Mouse (Mus musculus) hindbrain, embryonic 10.5 days (tissue): ENCODE measurements at regions not wholly inside any gene's neighbourhood (a gene's known extent, or its start where the extent isn't known, plus 50 kb on each side); places are given as distances from the start of the nearest gene placed in this dataset.

ENCODE experiments used
- DNase-seq: peaks from one replicate; pipeline ENCODE4 v3.0.0-alpha.2; 2017; ENCODE audit warnings: low spot score
- H3K27ac ChIP-seq: fragments of 300-500 bp; sonication (generic); 2 replicates; pipeline ENCODE4 v1.5.1; 2016; ENCODE audit warnings: mild to moderate bottlenecking, moderate library complexity
- H3K27me3 ChIP-seq: fragments of 300-500 bp; sonication (generic); 2 replicates; pipeline ENCODE4 v1.6.1; 2016; ENCODE audit warnings: mild to moderate bottlenecking; ENCODE audit not compliant: poor library complexity, insufficient read depth, severe bottlenecking
- H3K36me3 ChIP-seq: fragments of 300-500 bp; sonication (generic); 2 replicates; pipeline ENCODE4 v1.6.1; 2016; ENCODE audit warnings: mild to moderate bottlenecking, moderate library complexity
- H3K4me1 ChIP-seq: fragments of 300-500 bp; sonication (generic); replicated peaks from 2 replicates; pipeline ENCODE4 v1.6.1; 2016; ENCODE audit warnings: mild to moderate bottlenecking
- H3K4me3 ChIP-seq: fragments of 300-500 bp; sonication (generic); 2 replicates; pipeline ENCODE4 v1.5.1; 2016; ENCODE audit warnings: mild to moderate bottlenecking, moderate library complexity
- H3K9me3 ChIP-seq: fragments of 300-500 bp; sonication (generic); 2 replicates; pipeline ENCODE4 v1.6.1; 2016; ENCODE audit warnings: mild to moderate bottlenecking, moderate library complexity
- WGBS: fragments of 180-500 bp; shearing (Covaris S2); methylation state at CpG from one replicate; pipeline ENCODE4 v1.1.7; 2016; 5-methylcytosine and 5-hydroxymethylcytosine counted together

DNA sequence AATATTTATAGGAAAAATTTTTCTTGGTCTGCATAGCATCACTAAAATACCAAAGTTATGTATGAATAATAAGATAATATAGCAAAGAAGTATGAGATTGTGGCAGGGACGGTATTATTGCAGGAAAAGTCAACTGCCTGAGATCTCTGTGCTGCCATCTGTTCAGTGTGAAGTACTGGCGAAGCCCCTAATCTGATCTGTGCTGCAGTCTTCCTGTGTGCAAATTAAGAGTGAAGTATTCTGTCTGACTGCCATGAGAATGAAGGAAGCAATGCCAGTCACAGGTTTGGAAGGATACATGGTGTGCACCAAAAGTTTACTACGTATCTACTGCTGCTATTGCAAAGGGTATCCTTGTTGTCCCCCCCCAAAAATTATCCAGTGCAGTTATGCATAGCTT lies 501.5 kb downstream of the Rab28 start:
- no peak overlapping the region for H3K4me3 ChIP-seq
- H3K9me3 ChIP-seq = no peaks in the 10 kb centered on the region
- H3K27me3 ChIP-seq = no peaks in the 10 kb centered on the region
- no peak overlapping the region for H3K27ac ChIP-seq
- DNase-seq = no peak
- no peaks in the 10 kb centered on the region for H3K4me1 ChIP-seq
- H3K36me3 ChIP-seq = no peaks in the 10 kb centered on the region
- WGBS = 88% methylated on average over 3 of the region's 3 CpGs

DNA sequence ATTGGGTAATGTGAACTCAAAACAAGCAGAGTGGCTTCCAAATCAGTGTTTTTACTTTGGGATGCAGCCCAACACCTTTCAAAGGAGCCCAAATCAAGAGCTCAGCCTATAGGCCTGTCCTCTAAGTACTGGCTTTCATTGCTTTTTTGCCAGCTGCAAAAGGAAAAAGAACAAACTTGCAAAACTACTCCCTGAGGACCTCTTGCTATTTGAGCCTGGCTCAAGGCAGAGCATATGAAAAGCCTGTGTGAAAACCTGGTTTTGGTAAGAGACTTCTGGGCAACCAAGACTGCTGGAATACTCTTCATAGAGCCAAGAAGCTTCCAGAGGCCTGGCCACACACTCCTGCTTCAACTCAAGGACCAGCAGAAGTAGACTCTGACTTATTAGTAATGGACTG lies 503.5 kb downstream of the Rab28 start:
- no peaks in the 10 kb centered on the region for H3K4me1 ChIP-seq
- no peak overlapping the region for H3K4me3 ChIP-seq
- H3K36me3 ChIP-seq = no peaks in the 10 kb centered on the region
- H3K27ac ChIP-seq = no peak overlapping the region
- no peak for DNase-seq
- H3K9me3 ChIP-seq = no peaks in the 10 kb centered on the region
- H3K27me3 ChIP-seq = no peaks in the 10 kb centered on the region

DNA sequence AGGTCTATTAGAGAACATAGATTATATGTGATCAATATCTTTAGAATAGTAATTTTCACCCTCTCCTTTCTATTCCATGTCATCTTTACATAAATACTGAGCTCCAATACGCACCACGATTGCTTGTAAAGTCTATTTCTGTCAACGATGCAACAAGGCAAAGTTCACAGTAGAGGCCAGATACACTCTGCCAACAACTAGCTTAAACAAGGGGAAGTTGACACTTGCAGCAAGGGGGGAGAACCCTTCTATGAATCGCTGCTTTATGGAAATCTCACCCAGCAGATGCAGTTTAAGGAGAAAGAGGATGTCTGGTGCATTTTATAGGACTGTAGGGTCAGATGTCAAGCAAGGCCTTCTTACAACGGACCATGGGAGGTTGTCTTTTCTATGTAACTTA lies 520.8 kb downstream of the Rab28 start:
- Histone ChIP-seq H3K4me3 (no peak overlapping the region), H3K27ac (no peak overlapping the region), H3K36me3 (no peaks in the 10 kb centered on the region), H3K27me3 (no peaks in the 10 kb centered on the region), H3K9me3 (no peaks in the 10 kb centered on the region), H3K4me1 (0 out of 2 replicates have a peak, but pooled peaks cover 3% of the 10 kb centered on the region)
- DNase-seq = no peak
- WGBS = 77% methylated on average over 5 of the region's 5 CpGs

DNA sequence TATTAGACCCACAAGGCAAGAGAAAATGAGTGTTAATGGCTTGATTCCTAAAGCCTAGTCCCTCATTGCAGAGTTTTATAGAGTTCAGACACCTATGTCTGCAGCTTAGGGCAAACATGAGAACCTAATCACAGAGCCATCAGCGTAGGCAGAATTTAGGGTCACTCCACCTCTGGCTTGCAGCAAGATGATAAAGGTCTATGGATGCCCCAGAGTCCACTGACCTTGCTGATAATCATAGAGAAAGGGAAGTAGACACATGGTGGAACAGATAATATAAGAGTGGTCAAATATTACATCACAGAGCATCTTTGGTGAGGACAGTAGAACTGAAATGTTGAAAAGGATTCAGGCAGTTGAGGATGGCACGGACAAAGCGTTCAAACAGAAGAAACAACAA lies 530.7 kb downstream of the Rab28 start:
- H3K27me3 ChIP-seq = no peaks in the 10 kb centered on the region
- H3K36me3 ChIP-seq = no peaks in the 10 kb centered on the region
- H3K9me3 ChIP-seq = no peaks in the 10 kb centered on the region
- WGBS = 91% methylated on average over 3 of the region's 3 CpGs
- no peak overlapping the region for H3K27ac ChIP-seq
- H3K4me3 ChIP-seq = no peak overlapping the region
- no peaks in the 10 kb centered on the region for H3K4me1 ChIP-seq
- DNase-seq = no peak

DNA sequence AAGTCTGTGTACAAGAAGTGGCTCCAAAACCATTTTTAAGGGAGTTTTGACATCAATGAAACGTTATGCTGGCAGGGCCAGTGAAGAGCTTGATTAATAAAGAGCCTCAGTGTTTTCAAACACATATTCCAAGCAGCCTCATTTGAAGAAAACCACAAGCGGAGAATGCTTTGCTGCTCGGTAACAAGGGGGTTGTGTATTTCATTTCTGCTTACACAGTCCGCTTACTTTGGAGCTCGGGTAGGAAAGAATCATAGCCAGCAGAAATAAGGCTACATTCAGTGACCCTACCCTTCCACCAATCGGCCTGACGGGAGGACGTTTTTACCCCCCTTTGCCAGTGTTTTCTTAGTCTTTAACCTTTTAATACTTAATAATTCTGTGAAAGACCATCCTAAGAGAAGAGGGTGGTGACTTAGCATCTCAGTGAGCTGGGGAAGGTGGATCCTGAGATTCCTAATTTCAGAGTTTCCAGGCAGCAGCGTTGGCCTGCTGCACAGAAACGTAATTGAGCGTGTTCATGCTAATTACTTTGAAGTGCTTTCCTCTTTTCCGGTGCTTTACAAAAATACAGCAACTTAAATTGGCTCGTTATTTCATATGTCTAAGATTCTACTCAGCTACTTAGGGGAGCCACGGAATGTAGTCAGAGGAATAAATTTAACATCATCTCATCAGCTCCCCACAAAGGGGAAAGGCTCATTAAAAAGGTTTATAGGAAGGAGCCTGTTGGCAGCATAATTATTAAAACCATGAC lies 541.9 kb downstream of the Rab28 start:
- Histone ChIP-seq H3K9me3 (no peaks in the 10 kb centered on the region), H3K27ac (no peak overlapping the region), H3K36me3 (no peaks in the 10 kb centered on the region), H3K4me1 (no peaks in the 10 kb centered on the region), H3K4me3 (no peak overlapping the region), H3K27me3 (no peaks in the 10 kb centered on the region)
- 84% methylated on average over 14 of the region's 14 CpGs for WGBS
- no peak for DNase-seq

DNA sequence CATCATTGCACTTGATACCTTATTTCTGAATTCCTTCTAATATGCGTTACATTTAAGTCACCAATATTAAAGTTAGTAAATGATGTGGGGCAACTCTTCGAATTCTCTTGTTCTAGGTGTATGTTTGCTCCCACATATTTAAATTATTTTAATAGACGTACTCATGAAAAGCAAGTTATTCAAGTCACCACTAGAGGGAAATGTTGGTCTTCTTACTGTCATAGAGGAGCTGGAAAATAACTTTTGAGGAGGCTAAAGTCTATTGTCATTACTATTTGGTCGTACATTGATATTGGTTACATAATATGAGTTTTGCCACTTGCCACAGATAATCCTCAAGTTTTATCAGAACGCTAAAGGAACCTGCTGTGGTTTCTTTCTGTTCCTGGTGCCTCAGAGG lies 582.9 kb downstream of the Rab28 start:
- no peak overlapping the region for H3K4me3 ChIP-seq
- H3K4me1 ChIP-seq = no peaks in the 10 kb centered on the region
- 29% methylated on average over 5 of the region's 5 CpGs for WGBS
- H3K27me3 ChIP-seq = no peaks in the 10 kb centered on the region
- no peak for DNase-seq
- H3K36me3 ChIP-seq = no peaks in the 10 kb centered on the region
- no peaks in the 10 kb centered on the region for H3K9me3 ChIP-seq
- no peak overlapping the region for H3K27ac ChIP-seq

DNA sequence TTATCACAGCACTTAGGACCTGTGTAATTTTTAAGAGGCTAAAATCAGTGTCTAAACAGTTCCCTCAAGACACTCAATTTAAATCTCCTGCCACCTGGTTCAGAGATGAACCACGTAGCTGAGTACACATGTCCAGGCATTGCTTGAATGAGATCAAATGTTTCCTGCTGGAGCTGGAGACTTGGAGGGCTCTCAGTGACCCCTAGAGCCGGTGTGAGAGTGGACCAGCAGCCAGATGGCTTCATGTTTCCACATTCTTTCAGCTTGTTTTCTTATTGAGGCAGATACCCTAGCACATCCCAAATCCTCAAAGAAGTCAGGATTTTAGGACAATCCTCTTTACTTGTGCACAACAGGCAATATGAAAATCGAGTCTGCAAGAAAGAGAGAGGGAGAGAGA lies 590.3 kb downstream of the Rab28 start:
- Histone ChIP-seq H3K27ac (no peak overlapping the region), H3K36me3 (no peaks in the 10 kb centered on the region), H3K4me1 (no peaks in the 10 kb centered on the region), H3K27me3 (no peaks in the 10 kb centered on the region), H3K4me3 (no peak overlapping the region), H3K9me3 (no peaks in the 10 kb centered on the region)
- 47% methylated on average over 3 of the region's 3 CpGs for WGBS
- no peak for DNase-seq

DNA sequence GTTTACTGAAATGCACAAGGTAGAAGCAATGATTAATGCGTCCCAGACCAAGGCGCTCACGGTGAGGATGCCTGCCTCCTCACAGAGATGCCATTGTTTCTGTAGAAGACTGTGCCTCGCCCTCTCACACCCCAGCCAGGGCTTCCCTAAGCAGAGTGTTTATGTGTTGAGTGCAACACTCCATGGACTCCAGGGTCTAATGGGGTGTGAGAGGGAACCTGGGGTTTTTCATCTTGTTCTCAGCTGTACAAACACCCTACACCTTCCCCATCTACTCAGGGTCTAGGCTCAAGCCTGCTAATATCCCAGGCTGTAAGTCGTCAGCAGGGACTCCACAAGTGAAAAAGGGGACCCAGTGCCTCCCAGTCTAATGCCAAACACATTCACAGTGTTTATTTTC lies 620.2 kb downstream of the Rab28 start:
- H3K4me3 ChIP-seq = no peak overlapping the region
- no peak overlapping the region for H3K27ac ChIP-seq
- no peaks in the 10 kb centered on the region for H3K27me3 ChIP-seq
- H3K36me3 ChIP-seq = no peaks in the 10 kb centered on the region
- H3K9me3 ChIP-seq = no peaks in the 10 kb centered on the region
- H3K4me1 ChIP-seq = no peaks in the 10 kb centered on the region
- no peak for DNase-seq
- WGBS = 43% methylated on average over 5 of the region's 5 CpGs

DNA sequence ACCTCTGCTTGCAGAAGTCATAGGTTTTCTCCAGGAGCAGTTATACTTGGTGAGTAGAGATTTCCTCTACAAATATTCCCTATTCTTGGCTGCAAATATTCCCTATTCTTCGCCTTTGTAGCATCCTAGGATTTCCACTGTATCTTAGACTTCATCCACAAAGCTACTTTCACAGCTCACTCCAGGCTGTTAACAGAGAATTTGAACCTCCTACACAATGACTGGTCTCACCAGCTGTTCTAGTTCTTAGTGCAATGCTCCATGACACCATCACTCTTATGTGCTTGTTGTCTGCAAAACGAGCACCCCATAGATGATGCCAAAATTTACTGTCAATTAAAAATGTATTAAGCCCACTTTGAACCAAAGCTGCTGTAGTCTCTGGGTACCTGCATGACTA lies 631.5 kb downstream of the Rab28 start:
- Histone ChIP-seq H3K4me1 (no peaks in the 10 kb centered on the region), H3K27me3 (no peaks in the 10 kb centered on the region), H3K27ac (no peak overlapping the region), H3K36me3 (no peaks in the 10 kb centered on the region), H3K4me3 (no peak overlapping the region), H3K9me3 (no peaks in the 10 kb centered on the region)
- WGBS = 79% methylated on average over 2 of the region's 2 CpGs
- no peak for DNase-seq

DNA sequence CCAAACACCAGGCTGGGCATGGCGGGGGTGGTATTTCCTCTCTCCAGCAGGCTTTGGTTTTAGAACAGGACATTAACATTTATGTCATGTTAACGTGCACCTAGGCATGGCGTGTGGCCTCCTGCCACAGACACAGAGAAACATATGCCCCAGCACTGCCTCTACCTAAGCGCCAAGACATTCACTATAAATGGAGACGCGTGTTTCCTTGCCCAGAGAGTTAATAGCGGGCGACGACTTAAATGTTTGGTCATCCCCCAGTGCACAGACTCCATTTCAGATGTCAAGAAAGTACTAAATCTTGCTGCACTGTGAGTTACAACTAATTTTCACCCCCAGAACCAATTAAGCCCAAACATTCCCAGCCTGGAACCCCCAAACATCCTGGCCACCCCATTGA lies 646.3 kb downstream of the Rab28 start:
- Histone ChIP-seq H3K27ac (no peak overlapping the region), H3K4me1 (no peaks in the 10 kb centered on the region), H3K9me3 (no peaks in the 10 kb centered on the region), H3K27me3 (no peaks in the 10 kb centered on the region), H3K4me3 (no peak overlapping the region), H3K36me3 (no peaks in the 10 kb centered on the region)
- WGBS = 91% methylated on average over 9 of the region's 9 CpGs
- no peak for DNase-seq

DNA sequence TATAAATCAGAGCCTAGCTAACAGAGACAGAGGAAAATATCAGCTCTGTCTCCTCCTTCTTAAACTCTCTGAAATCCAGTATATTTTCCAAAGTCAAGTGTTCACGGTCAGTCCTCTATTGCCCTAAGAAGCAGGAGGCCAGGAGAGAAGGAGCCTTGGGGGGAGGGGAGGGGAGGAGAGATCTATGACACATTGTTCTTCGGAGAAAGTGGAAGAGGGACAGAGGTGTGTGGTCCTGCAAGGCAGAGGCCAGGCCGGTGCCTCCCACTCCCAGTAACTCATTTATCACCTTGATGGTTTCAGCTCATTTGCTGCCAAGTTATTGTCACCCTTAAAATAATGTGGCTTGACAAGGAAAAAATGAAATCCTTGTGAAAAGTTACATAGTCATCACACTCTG lies 646.7 kb downstream of the Rab28 start:
- Histone ChIP-seq H3K9me3 (no peaks in the 10 kb centered on the region), H3K27me3 (no peaks in the 10 kb centered on the region), H3K36me3 (no peaks in the 10 kb centered on the region), H3K27ac (no peak overlapping the region), H3K4me1 (no peaks in the 10 kb centered on the region), H3K4me3 (no peak overlapping the region)
- DNase-seq = no peak
- WGBS = 57% methylated on average over 3 of the region's 3 CpGs

DNA sequence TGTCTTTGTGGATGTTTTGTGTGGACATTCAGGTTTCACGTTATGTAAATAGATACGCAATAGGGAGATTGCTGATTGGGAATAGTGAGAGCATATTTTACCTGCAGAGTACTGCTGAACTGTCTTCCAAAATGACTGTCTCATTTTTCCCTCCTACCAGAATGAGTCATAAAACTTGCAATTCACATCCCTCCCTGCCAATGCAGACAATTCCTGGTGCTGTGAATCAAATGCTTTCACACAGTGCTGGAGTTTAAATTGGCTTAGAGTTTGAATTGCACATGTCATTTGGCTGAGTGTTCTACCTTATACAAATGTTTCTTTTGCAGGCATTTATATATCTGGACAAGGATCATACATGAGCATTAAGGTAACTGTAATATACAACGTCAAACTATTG lies 649.9 kb downstream of the Rab28 start:
- H3K27me3 ChIP-seq = no peaks in the 10 kb centered on the region
- no peaks in the 10 kb centered on the region for H3K9me3 ChIP-seq
- no peak overlapping the region for H3K4me3 ChIP-seq
- no peak for DNase-seq
- H3K36me3 ChIP-seq = no peaks in the 10 kb centered on the region
- no peak overlapping the region for H3K27ac ChIP-seq
- 92% methylated on average over 3 of the region's 3 CpGs for WGBS
- H3K4me1 ChIP-seq = no peaks in the 10 kb centered on the region

DNA sequence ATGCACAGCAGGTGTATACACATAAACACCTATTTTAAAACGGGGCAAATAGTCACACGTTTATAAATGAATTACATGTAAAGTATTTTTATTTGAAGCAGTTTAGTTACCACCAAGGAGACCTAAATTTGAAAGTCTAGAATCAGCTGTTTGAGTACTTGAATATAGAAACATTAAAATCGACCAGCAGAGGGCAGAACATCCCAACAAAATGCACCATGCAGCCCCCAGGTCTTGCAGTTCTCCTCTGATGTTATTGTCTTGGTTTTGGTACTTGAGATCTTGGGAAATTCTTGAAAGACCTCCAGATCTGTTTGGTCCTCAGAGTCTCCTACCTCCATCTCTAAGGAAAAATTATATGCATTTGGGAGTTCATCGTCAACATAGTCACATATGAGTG lies 656.0 kb downstream of the Rab28 start:
- no peak overlapping the region for H3K4me3 ChIP-seq
- 32% methylated on average over 4 of the region's 4 CpGs for WGBS
- H3K36me3 ChIP-seq = no peaks in the 10 kb centered on the region
- H3K27ac ChIP-seq = no peak overlapping the region
- H3K4me1 ChIP-seq = no peaks in the 10 kb centered on the region
- no peaks in the 10 kb centered on the region for H3K9me3 ChIP-seq
- DNase-seq = no peak
- H3K27me3 ChIP-seq = no peaks in the 10 kb centered on the region

DNA sequence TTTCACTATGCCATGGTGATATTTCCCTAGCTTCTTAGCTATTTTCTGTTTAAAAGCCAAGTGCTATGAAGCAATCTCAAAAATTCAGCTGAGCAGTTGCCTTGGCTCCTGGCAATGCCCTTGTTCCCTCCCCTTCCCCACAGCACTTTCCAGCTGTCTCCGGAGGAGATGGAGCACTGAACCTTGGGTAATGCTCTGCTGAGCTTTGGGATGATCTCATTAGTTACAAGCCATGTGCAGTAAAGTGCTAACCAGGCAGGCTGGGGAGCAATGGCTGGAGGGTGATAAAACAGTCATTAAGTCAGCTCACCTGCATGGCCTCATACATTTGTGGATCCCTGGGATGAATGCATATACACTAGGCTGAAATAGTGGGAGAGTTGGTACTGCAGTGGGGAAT lies 659.4 kb downstream of the Rab28 start:
- H3K36me3 ChIP-seq = no peaks in the 10 kb centered on the region
- WGBS = 41% methylated on average over 1 of the region's 1 CpGs
- no peaks in the 10 kb centered on the region for H3K27me3 ChIP-seq
- H3K4me3 ChIP-seq = no peak overlapping the region
- no peaks in the 10 kb centered on the region for H3K9me3 ChIP-seq
- H3K4me1 ChIP-seq = no peaks in the 10 kb centered on the region
- DNase-seq = no peak
- H3K27ac ChIP-seq = no peak overlapping the region
